Mouse (Mus musculus): Measurements from ENCODE around the gene Ror1. TPM values are rescaled to one million over a fixed set of nuclear protein-coding genes. Genes with fewer than 3 reads are reported as not detected.
A peak's percentile ranks its signal among the peaks of the same experiment; 100 is the strongest.

Gene Ror1
- total RNA-seq, 1 experiment, result 2.2 TPM

GRCm38 (mm10) chr4:100446897-100447296, 351.3 kb downstream of the Ror1 start:
- TF ChIP-seq CHD2 (IDR thresholded peaks at IDR 0.05; ENCODE audit: low read depth, low read length) (no peak), MAFK (IDR thresholded peaks at IDR 0.05; ENCODE audit: insufficient read depth, low read depth, low read length) (no peak), ZNF384 (IDR thresholded peaks at IDR 0.05; ENCODE audit: low read depth, low read length) (no peak)
- Histone ChIP-seq H3K27ac (ENCODE audit: insufficient read depth, low read depth, low read length, poor library complexity, severe bottlenecking) (no peak overlapping the region), H3K4me3 (ENCODE audit: insufficient read depth in 1 of 2, low read depth in 1 of 2, low read length in 2 of 2, poor library complexity in 1 of 2, severe bottlenecking in 1 of 2) (no peak overlapping the region), H3K9ac (ENCODE audit: insufficient read depth, low read depth, low read length, poor library complexity, severe bottlenecking) (no peak overlapping the region), H3K9me3 (ENCODE audit: control insufficient read depth, insufficient read depth, low read depth, low read length) (no peaks in the 10 kb centered on the region), H3K36me3 (ENCODE audit: control insufficient read depth, insufficient read depth, low read length, poor library complexity, severe bottlenecking) (no peaks in the 10 kb centered on the region), H3K4me1 (ENCODE audit: control insufficient read depth in 2 of 2, insufficient read depth in 2 of 2, low read length in 2 of 2, poor library complexity in 1 of 2) (no peaks in the 10 kb centered on the region)
- no peak for DNase-seq (ENCODE audit: low read depth, low spot score)
- in situ Hi-C loops (cut with MboI; ENCODE audit: low sequenced_read_pairs in 2 of 2, unreplicated experiment in 2 of 2), result no loop called here

- H3K36me3 ChIP-seq (ENCODE audit: control insufficient read depth, insufficient read depth, low read length, poor library complexity, severe bottlenecking), result no peaks in the 10 kb centered on the region
- in situ Hi-C loops (cut with MboI; ENCODE audit: low sequenced_read_pairs in 2 of 2, unreplicated experiment in 2 of 2), result no loop called here
- no peak for DNase-seq (ENCODE audit: low read depth, low spot score)
- no peak overlapping the region for H3K4me3 ChIP-seq (ENCODE audit: insufficient read depth in 1 of 2, low read depth in 1 of 2, low read length in 2 of 2, poor library complexity in 1 of 2, severe bottlenecking in 1 of 2)
- H3K9me3 ChIP-seq (ENCODE audit: control insufficient read depth, insufficient read depth, low read depth, low read length), result no peaks in the 10 kb centered on the region
- no peak overlapping the region for H3K9ac ChIP-seq (ENCODE audit: insufficient read depth, low read depth, low read length, poor library complexity, severe bottlenecking)
- H3K27ac ChIP-seq (ENCODE audit: insufficient read depth, low read depth, low read length, poor library complexity, severe bottlenecking), result no peak overlapping the region
- TF ChIP-seq HCFC1 (IDR thresholded peaks at IDR 0.05; ENCODE audit: borderline replicate concordance, insufficient read depth, low read length) (no peak), MAFK (IDR thresholded peaks at IDR 0.05; ENCODE audit: insufficient read depth, low read depth, low read length) (no peak), CHD2 (IDR thresholded peaks at IDR 0.05; ENCODE audit: low read depth, low read length) (no peak), ZC3H11A (IDR thresholded peaks at IDR 0.05; ENCODE audit: borderline replicate concordance, low read depth, low read length) (no peak), ZNF384 (IDR thresholded peaks at IDR 0.05; ENCODE audit: low read depth, low read length) (no peak)
- H3K4me1 ChIP-seq (ENCODE audit: control insufficient read depth in 2 of 2, insufficient read depth in 2 of 2, low read length in 2 of 2, poor library complexity in 1 of 2), result no peaks in the 10 kb centered on the region
These were observed 367.0 kb downstream of the Ror1 start for GRCm38 (mm10) chr4:100462493-100463120.

GRCm38 (mm10) chr4:100478592-100479321, 383.2 kb downstream of the Ror1 start, which contains the start of gene Ube2u:
TSS of gene Ube2u (plus strand) at chr4:100478849.
- Histone ChIP-seq H3K4me1 (ENCODE audit: control insufficient read depth in 2 of 2, insufficient read depth in 2 of 2, low read length in 2 of 2, poor library complexity in 1 of 2) (no peaks in the 10 kb centered on the region), H3K9me3 (ENCODE audit: control insufficient read depth, insufficient read depth, low read depth, low read length) (no peaks in the 10 kb centered on the region), H3K36me3 (ENCODE audit: control insufficient read depth, insufficient read depth, low read length, poor library complexity, severe bottlenecking) (no peaks in the 10 kb centered on the region), H3K4me3 (ENCODE audit: insufficient read depth in 1 of 2, low read depth in 1 of 2, low read length in 2 of 2, poor library complexity in 1 of 2, severe bottlenecking in 1 of 2) (no peak within 1 kb of the TSS), H3K9ac (ENCODE audit: insufficient read depth, low read depth, low read length, poor library complexity, severe bottlenecking) (no peak within 1 kb of the TSS), H3K27ac (ENCODE audit: insufficient read depth, low read depth, low read length, poor library complexity, severe bottlenecking) (no peak within 1 kb of the TSS)
- in situ Hi-C loops (cut with MboI; ENCODE audit: low sequenced_read_pairs in 2 of 2, unreplicated experiment in 2 of 2), result no loop called here
- peak; percentile 40 for DNase-seq (ENCODE audit: low read depth, low spot score)
- TF ChIP-seq HCFC1 (IDR thresholded peaks at IDR 0.05; ENCODE audit: borderline replicate concordance, insufficient read depth, low read length) (no peak), ZC3H11A (IDR thresholded peaks at IDR 0.05; ENCODE audit: borderline replicate concordance, low read depth, low read length) (no peak), MAFK (IDR thresholded peaks at IDR 0.05; ENCODE audit: insufficient read depth, low read depth, low read length) (no peak), ZNF384 (IDR thresholded peaks at IDR 0.05; ENCODE audit: low read depth, low read length) (no peak), CHD2 (IDR thresholded peaks at IDR 0.05; ENCODE audit: low read depth, low read length) (no peak)

GRCm38 (mm10) chr4:100488447-100488846, 392.9 kb downstream of the Ror1 start:
- H3K9me3 ChIP-seq (ENCODE audit: control insufficient read depth, insufficient read depth, low read depth, low read length), result no peaks in the 10 kb centered on the region
- H3K36me3 ChIP-seq (ENCODE audit: control insufficient read depth, insufficient read depth, low read length, poor library complexity, severe bottlenecking), result no peaks in the 10 kb centered on the region
- in situ Hi-C loops (cut with MboI; ENCODE audit: low sequenced_read_pairs in 2 of 2, unreplicated experiment in 2 of 2), result no loop called here
- H3K4me1 ChIP-seq (ENCODE audit: control insufficient read depth in 2 of 2, insufficient read depth in 2 of 2, low read length in 2 of 2, poor library complexity in 1 of 2), result no peaks in the 10 kb centered on the region
- no peak overlapping the region for H3K4me3 ChIP-seq (ENCODE audit: insufficient read depth in 1 of 2, low read depth in 1 of 2, low read length in 2 of 2, poor library complexity in 1 of 2, severe bottlenecking in 1 of 2)
- no peak for DNase-seq (ENCODE audit: low read depth, low spot score)
- no peak for TF ChIP-seq ZNF384 (IDR thresholded peaks at IDR 0.05; ENCODE audit: low read depth, low read length)
- TF ChIP-seq MAFK (IDR thresholded peaks at IDR 0.05; ENCODE audit: insufficient read depth, low read depth, low read length), result no peak
- no peak for TF ChIP-seq CHD2 (IDR thresholded peaks at IDR 0.05; ENCODE audit: low read depth, low read length)
- no peak for TF ChIP-seq ZC3H11A (IDR thresholded peaks at IDR 0.05; ENCODE audit: borderline replicate concordance, low read depth, low read length)
- TF ChIP-seq HCFC1 (IDR thresholded peaks at IDR 0.05; ENCODE audit: borderline replicate concordance, insufficient read depth, low read length), result no peak
- no peak overlapping the region for H3K27ac ChIP-seq (ENCODE audit: insufficient read depth, low read depth, low read length, poor library complexity, severe bottlenecking)
- no peak overlapping the region for H3K9ac ChIP-seq (ENCODE audit: insufficient read depth, low read depth, low read length, poor library complexity, severe bottlenecking)

Other genes starting within 250 kb of the Ror1 start
- 15.6 and 27.6 TPM in 2 replicates for gene Pgm1, start 166.4 kb upstream of the Ror1 start, total RNA-seq (2012; rRNA removed)
- gene Itgb3bp, start 166.0 kb upstream of the Ror1 start, total RNA-seq (2012; rRNA removed), result 2.9 and 6.5 TPM in 2 replicates